Mouse (Mus musculus): ENCODE results near the gene Abcc4.
A peak's percentile ranks its signal among the peaks of the same experiment; 100 is the strongest.

The Abcc4 gene

DNA sequence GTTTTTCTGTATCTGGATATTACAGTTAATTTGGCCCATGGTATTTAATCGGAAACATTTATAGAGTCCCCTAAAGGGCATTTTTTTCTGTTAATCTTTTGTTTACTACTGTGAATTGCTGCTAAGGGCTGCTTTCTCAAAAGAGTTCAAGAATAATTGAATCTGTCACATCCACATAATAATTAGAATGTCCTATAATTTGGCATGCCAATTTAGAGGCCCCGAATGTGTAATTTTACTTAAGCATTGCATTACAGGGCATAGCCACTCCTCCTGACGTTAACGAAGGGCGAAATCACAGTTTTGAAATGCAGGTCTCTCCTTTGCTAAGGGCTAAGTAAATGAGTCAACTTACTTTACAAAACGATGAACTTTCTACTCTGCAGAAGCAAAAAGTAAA lies 214.3 kb downstream of the Abcc4 start:
- DNase-seq: no peak

DNA sequence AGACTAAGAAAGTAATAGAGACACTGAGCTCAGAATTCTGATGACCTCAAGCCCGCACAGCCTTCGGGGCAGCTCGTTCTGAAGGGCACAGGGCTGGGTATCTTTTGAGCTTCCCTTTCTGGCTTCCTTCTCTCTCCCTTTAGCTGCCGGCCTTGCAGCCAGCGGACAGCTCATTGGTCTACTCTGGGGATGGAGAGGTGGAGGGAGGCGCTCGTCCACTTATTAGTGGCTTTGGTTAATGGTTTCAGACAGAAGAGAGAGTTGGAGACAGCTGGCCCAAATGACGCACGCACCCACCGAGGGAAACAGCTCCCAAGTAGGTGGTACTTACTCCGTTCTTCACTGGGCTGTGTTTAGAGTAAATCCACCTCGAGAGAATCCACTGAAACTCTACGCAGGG lies 214.7 kb downstream of the Abcc4 start:
- no peak for DNase-seq

DNA sequence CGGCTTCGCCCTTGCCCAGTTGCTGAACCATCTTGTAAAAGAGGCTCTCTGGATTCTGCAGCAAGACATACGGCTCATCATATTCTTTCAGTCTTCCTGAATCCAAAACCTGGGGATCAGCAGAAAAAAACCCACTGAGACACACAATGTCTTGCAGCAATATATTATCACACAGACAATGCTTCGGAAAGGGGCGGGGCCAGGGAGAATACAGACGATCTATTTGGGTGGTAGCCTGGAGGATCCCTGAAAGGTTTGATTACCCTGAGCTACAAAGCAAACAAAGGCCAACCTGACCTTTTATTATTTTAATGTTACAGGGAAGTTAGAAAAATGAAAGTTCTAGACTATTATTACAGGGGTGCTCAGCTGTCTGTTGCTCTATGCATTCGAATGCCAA lies 215.5 kb downstream of the Abcc4 start:
- DNase-seq: no peak

DNA sequence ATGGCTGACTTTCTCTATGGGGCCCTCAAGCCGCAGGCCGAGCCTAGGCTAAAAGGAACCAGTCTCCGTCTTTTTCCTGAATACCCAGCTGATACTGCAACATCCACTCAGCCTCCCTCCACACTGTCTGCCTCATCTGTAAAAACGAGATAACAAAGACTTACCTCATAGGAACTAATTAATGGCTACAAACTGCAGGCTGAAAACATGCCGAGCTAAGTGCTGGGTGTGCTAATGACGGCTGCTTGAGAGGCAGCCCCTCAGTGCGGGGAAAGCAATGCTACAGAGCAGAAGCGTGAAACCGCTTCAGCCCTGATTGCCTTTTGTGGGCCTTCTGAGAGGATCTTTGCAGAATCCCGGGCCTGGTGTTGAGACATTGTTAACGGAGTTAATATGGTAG lies 219.7 kb downstream of the Abcc4 start:
- no peak for DNase-seq

DNA sequence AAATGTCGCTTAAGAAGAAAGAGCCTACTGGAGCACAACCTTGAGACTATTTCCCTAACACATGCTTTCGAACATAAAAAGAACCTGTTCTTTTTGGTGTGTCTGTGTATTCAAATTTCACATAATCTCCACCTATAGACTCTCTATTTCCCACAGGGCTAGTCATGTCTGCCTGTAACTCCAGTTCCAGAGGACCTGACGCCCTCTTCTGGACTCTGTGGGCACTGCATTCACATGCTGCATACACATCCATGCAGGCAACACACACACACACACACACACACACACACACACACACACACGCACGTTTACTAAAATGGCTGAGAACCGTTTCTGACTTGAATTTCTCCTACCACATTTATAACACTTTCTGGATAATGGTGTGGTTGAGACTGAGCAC lies 220.4 kb downstream of the Abcc4 start:
- no peak for DNase-seq

DNA sequence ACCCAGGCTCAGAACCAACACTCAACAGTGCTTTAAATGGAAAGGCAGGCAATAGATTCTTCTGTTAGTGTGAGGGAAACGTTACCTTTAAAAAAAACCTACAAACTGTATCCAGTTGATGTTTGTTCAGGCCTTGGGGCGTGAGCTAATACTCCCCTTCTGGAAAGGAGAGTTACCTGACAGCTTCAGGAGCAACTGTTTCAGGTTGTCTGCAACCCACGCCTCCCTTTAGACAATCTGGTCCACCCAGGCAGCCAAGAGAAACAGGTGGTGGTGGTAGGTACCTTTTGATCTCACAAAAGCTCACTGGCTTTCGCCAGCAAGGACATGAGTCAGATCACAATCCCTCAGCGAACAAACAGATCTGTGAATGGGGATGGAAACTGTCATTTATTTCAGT lies 223.7 kb downstream of the Abcc4 start:
- DNase-seq: no peak

DNA sequence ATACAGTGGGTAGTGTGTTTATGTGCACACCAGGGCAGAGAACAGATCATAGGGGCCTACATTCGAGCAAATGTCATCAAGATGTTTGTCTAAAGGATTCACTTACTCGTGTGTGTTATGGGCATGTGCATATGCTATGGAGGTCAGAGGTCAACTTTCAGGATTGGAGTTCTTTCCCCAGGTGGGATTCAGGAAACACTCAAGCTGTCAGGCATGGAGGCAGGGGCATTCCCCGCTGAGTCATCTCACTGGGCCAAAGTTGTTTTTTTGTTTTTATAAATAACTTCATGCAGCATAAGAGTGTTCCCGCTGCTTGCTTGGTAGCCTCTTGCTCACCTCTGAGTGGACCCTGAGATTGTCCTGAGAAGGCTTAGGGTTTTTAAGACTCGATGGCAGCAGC lies 224.2 kb downstream of the Abcc4 start:
- no peak for DNase-seq

DNA sequence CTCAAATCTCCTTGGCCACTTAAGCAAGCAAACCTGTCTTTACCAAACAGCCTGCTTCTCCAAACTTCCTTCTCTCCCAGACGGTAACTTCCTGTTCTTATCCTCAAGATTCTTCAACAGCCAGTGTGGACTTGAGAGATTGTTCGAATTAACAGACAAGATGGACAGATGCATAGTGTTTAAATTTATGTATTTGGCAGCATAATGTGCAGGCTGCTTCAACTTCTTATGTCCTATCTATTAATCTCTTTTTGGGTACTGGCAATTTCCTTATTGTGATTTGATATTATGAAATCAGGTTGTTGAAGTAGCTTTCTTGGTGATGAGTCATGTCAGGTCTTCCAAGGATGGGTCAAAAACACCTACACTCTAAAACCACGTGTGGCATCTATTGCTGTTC lies 229.7 kb downstream of the Abcc4 start:
- DNase-seq: no peak

DNA sequence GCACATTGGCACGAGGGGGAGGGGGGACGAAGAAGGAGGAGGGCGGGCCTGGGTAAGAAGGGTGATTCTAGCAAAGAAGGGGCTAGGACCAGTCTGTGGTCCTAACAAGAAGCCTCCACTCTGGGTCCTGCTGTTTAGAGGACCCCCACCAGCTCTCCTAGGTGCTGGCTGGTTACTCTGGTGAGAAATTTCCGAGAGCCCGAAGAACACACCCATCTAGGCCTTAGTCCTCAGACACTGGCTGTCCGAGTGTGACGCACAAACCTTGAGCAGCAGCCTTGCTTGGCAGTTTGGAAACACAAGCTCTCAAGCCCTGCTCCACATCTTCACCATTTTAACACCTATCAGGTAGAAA lies 230.9 kb downstream of the Abcc4 start:
- no peak for DNase-seq

DNA sequence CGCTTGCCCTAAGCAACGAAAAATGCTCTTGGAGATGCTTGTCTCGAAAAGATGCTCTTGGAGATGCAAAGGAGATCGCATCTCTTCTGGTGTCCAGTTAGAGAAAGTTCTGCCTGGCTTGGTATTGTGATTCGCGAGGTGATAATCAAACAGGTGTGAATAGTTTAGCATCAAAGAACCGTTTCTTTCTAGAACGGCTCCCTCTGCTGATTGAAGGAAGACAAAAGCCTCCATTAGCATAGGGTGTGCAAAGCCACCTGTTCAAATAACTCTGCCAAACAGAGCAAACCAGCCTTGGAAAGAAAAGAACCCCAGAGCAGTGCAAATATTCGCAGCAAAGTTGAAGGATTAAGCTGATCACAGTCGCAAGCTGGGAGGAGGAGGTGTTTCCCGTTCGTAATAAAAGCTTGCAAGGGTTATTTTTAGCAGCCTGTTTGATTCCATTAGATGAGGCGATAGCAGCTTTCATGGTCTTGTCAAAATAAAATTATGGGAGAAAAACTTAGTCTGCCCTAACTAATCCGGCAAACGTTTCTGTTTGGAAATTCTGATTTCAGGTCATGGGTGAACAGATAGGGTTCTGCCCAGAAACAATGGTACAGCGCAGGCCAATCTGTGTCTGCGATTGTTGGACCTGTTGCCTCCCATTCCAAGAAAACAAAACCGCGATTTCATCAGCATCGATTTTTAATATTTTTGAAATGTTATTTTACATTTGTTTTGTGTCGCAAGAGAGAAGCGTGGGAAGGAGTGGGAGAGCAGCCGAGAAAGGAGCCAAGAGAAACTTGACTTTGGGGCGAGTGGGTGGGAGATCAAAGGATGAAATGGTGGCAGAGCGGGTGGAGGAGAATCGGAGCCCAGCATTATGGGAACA lies 231.6 kb downstream of the Abcc4 start:
- peak; percentile 9 for DNase-seq

DNA sequence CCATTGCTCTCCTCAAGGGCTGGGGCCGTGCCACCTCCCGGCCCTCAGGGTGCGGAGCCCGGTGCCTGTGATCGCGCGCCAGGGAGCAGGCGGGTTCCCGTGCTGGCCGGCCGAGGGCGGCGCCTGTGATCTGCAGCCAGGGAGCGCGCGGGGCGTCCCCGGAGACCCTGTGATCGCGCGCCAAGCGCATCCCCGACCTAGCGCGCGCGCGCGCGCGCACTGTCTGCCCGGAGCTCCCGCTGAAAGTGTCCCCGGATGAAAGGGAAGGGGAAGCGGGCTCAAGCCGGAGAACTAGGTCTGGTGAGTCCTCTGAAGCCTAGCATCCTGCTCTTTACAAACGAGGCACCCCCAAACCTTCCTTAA lies 232.2 kb downstream of the Abcc4 start:
- DNase-seq: no peak

DNA sequence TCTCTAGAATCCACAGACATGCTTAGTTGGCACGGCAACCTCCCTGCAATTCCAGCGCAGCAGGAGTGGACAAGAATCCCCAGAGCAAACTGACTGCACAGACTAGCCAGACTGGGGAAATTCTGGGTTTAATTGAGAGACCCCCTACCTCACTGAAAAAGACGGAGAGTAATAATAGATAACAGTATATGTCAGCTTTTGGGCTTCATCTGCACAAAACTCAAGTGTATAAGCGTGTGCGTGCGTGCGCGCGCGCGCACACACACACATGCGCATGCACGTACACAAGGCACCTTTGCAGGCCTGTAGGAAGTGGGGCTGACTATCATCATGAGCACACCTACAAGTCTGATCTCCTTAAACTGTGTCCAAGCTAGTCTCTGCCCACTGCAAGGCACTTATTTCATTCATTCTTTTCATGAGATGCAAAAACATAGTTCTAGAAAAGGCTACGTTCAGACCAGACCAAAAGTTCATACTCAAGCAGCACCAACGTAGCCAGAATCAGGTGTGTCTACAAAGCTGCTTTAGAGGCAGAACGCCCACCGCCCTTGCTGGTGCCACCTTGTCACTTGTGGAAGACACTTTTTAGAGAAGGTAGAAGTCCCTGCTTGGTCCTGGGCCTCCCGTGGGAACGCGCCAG lies 232.7 kb downstream of the Abcc4 start:
- no peak for DNase-seq

DNA sequence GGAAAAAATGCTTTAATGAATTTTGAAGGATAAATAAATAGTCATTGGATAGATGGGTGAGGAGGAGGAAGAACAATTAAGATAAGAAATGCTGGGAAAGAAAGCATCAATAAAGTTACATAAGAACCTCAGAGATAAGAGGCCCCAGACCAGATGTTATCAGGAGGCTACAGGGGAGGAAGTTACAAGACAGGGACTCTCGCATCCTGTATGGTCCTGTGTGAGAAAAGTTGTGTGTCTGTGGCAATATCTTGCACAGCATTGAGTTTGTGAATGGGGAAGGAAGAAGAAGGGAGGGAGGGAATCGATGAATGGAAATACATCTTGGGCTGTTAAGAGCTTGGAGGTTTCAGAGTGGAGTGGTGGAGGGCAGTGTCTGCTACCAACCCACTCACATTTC lies 240.7 kb downstream of the Abcc4 start:
- DNase-seq: no peak

DNA sequence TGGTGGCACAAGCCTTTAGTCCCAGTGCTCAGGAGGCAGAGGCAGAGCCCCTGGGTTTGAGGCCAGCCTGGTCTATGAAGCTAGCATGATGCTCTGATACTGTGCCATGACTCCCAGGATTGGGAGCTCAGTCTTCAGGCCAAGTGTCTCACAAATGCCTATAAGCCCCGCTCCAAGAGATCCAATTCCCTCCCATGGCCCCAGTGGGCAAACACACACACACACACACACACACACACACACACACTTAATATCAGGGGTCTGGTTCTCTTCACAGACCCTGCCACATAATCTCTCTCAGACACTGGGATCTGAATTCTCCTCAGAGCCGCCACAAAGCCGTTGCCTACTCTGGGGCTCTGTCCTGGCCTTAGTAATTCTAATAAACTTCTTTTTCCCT lies 241.6 kb downstream of the Abcc4 start:
- DNase-seq: no peak

DNA sequence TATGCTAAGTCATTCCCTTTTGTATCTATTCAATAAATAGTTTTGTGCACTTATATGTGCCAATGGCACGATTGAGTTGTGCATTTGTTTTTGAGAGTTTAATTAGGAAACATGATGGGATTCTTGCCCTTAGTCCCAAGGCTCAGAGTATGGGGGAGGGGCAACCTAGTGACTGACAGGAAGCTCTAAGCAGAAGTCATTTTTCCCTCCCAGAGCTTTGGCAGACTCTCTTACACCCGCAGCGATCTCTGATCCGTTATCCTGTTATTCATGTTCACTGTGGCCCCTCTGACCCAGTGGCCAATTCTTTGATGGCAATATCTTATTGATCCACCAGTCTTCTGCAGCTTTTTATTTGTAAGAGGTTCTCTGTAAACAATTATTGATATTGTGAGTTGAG lies 253.4 kb downstream of the Abcc4 start:
- no peak for DNase-seq

DNA sequence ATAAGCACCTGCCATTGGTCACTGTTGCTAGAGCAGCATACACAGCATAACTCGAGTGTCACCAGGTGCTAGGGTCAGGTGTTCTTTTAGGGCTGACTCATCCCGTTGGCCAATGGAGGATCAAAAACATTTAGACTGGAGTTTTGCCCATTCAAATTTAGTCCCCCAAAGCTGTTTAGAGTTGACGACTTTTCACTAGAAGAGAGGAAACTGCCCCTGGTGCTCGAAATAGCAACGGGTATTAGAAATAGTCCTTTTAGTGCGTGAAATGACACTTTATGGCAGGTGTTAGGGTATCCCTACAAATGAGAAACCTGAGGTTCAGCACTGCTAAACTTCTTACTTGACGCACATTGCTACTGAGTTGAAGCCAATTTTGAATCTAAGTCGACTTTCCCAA lies 265.9 kb downstream of the Abcc4 start:
- no peak for DNase-seq

DNA sequence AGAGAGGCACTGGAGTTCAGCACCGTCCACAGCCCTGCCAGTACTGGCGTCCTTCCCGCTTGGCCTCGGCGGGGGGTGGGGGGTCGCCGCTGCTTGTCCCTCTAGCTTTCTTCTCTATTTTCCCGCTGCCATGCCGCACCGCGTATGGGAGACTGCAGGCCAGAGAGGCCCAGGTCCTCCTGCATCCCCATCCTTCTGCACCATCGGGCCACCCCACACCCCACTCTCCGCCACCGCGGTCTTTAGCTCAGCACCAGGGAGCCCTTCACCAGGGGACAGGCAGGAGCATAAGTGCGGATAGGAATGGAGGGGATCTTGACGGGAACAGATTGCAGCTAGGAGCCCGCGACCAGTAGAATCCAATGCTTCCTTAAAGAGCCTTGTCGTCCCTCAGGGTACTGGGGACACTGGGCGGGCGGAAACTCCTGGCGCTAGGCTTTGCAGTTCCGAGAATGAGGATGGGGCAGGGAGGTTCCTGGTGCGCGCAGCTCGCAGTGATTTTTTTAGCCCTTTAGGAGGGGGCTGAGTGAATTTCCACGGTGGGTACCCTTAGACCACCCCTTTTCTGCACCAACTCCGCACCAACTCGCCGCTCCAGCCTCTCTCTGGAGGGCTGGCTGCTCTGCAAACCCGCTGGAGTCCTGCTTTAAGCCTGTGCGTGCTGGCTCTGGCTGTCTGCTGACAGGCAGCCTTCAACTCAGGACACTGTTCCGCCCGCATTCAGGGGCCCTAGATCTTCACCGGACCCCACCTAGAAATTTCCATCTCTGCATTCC lies 268.7 kb downstream of the Abcc4 start:
- DNase-seq: no peak

DNA sequence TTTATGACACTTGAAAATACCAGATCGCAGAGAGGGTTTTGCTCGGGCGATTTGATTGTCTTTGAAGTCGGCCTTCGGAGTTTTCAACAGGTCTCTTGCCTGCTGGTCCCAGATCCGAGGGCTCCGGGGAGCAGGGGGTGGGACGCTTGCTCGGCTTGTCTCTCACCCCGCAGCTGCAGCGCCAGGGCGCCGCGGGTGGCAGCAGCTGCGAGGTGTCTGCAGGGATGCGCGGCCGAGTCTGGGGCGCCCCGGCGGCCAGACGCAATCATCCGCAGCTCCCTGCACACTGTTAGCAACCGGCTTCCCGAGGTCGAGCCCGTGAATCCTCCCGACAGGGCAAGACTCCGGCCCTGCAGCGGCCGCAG lies 269.2 kb downstream of the Abcc4 start:
- peak; percentile 11 for DNase-seq

DNA sequence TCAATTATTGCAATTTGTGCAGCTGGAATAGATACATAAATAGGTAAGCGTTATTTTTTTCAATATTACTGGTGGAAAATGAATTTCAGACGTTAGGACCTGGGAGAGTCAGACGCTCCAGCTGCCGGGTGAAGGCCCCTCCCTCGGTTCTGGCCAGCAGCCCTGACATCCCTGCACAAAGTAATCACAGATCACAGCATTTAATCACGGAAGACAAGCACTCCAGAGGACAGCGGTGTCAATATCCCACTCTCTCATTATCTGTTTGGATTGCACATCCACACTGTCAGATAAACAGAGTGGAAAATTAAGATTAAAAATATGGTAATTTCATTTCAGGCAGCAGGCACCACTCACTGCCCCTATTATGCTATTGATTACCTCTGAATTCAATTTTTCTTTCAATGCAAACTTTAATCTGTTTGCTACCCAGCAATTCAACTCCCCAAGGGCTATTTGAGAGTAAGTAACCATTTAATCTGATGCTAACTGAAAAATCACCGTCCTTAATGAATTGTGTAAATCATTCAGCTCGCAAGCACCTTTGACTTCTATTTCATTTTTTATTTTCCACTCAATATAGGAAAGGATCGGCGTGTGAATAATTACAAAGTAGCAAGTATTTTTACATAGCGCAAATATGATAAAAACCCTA lies 270.2 kb downstream of the Abcc4 start:
- no peak for DNase-seq

DNA sequence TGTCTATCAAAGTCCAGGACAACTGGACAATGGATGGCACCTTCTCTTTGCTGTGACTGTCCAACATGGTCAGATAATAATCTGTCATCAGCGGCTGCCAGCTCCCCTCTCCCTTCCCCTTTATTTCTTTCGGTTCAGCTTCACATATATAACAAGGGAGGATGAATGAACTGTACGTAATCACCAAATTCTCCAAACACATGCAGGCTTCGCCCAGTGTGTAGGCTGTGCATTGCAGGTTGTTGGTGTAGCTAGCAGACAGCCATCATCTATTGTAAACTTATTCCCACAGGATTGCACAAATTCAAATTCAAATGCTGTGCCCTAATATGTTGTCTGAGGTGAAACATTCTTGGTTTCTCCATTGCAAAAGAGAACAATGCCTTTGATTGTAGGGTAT lies 271.2 kb downstream of the Abcc4 start:
- DNase-seq: no peak

DNA sequence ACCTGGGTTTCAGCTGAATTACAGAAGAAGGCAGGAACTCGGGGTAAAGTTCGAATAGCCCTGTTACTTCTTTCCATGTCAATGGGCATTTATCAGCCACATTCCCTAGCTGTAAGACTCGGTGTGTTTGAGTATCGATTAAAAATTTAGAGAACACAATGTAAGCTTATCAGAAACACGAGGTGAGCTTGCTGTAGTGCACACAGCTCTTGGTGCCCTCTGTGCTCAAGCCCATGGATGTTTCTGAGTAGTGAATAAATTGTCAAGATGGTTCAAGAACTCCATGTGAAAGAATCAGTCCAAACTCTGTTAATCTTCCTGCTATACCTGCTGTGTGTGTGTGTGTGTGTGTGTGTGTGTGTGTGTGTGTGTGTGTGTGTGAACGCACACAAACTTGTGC lies 272.2 kb downstream of the Abcc4 start:
- DNase-seq: no peak
